Mouse (Mus musculus) gastrocnemius, adult 2 months (tissue): Measurements from ENCODE around the gene Gad2. TPM values are rescaled to one million over a fixed set of nuclear protein-coding genes. Genes with fewer than 3 reads are reported as not detected.

ENCODE experiments used
- DNase-seq: peaks from one replicate; pipeline ENCODE4 v3.0.0; 2022
- H3K27ac ChIP-seq: fragments of 200-600 bp; 2 replicates; pipeline ENCODE4 v1.8.1; 2022; ENCODE audit warnings: mild to moderate bottlenecking
- H3K4me3 ChIP-seq: fragments of 200-600 bp; 2 replicates; pipeline ENCODE4 v1.8.1; 2022; ENCODE audit warnings: mild to moderate bottlenecking, moderate library complexity
- CTCF ChIP-seq: fragments of 200-600 bp; IDR thresholded peaks from 2 replicates; pipeline ENCODE4 v1.8.1; 2022; ENCODE audit warnings: antibody characterized with exemption, mild to moderate bottlenecking, moderate library complexity
- intact Hi-C: fragments of 180-260 bp; cut with DNase I; formaldehyde crosslinking; loops from one replicate; pipeline ENCODE4 v1.15.1; 2025
- total RNA-seq, 2 experiments: library from RNA; stranded (reverse); gene quantifications; 2 replicates each; pipeline ENCODE4 v1.2.3; 2021

The Gad2 gene
- total RNA-seq, 2 experiments from 2014 or later: not detected

GRCm38 (mm10) chr2:22623111-22624070 is 1.4 kb downstream of the Gad2 start:
- TF ChIP-seq CTCF: no peak
- no peak for DNase-seq
- peak overlapping the region; percentile 54 for H3K4me3 ChIP-seq
- H3K27ac ChIP-seq: no peak overlapping the region
- intact Hi-C loops: no loop called here

GRCm38 (mm10) chr2:22624188-22624975 is 2.4 kb downstream of the Gad2 start:
- Histone ChIP-seq H3K27ac (no peak overlapping the region), H3K4me3 (no peak overlapping the region)
- no peak for DNase-seq
- intact Hi-C loops: no loop called here
- TF ChIP-seq CTCF: no peak

- Histone ChIP-seq H3K27ac (no peak overlapping the region), H3K4me3 (no peak overlapping the region)
- intact Hi-C loops: no loop called here
- TF ChIP-seq CTCF: no peak
- no peak for DNase-seq
Observed at GRCm38 (mm10) chr2:22625096-22625960, 3.3 kb downstream of the Gad2 start.

- intact Hi-C loops: no loop called here
- no peak overlapping the region for H3K27ac ChIP-seq
- TF ChIP-seq CTCF: no peak
- no peak for DNase-seq
- H3K4me3 ChIP-seq: no peak overlapping the region
Observed at GRCm38 (mm10) chr2:22627147-22627666, 5.2 kb downstream of the Gad2 start.

GRCm38 (mm10) chr2:22627819-22628432 is 5.9 kb downstream of the Gad2 start:
- Histone ChIP-seq H3K4me3 (no peak overlapping the region), H3K27ac (no peak overlapping the region)
- no peak for DNase-seq
- no peak for TF ChIP-seq CTCF
- intact Hi-C loops: no loop called here

- Histone ChIP-seq H3K4me3 (no peak overlapping the region), H3K27ac (no peak overlapping the region)
- intact Hi-C loops: no loop called here
- DNase-seq: no peak
- peak; percentile 54 for TF ChIP-seq CTCF
Observed at GRCm38 (mm10) chr2:22634766-22635165, 12.8 kb downstream of the Gad2 start.

- intact Hi-C loops: no loop called here
- Histone ChIP-seq H3K27ac (no peak overlapping the region), H3K4me3 (no peak overlapping the region)
- no peak for DNase-seq
- TF ChIP-seq CTCF: no peak
Observed at GRCm38 (mm10) chr2:22646134-22646533, 24.1 kb downstream of the Gad2 start.

- Histone ChIP-seq H3K27ac (no peak overlapping the region), H3K4me3 (no peak overlapping the region)
- intact Hi-C loops: no loop called here
- no peak for DNase-seq
- TF ChIP-seq CTCF: no peak
Observed at GRCm38 (mm10) chr2:22648394-22648793, 26.4 kb downstream of the Gad2 start.

- no peak for DNase-seq
- no peak overlapping the region for H3K4me3 ChIP-seq
- intact Hi-C loops: no loop called here
- H3K27ac ChIP-seq: no peak overlapping the region
- no peak for TF ChIP-seq CTCF
Observed at GRCm38 (mm10) chr2:22651826-22652225, 29.8 kb downstream of the Gad2 start.

- no peak for DNase-seq
- intact Hi-C loops: no loop called here
- no peak for TF ChIP-seq CTCF
- no peak overlapping the region for H3K4me3 ChIP-seq
- H3K27ac ChIP-seq: no peak overlapping the region
Observed at GRCm38 (mm10) chr2:22663731-22664130, 41.7 kb downstream of the Gad2 start.

- intact Hi-C loops: no loop called here
- DNase-seq: no peak
- Histone ChIP-seq H3K27ac (no peak overlapping the region), H3K4me3 (no peak overlapping the region)
- no peak for TF ChIP-seq CTCF
Observed at GRCm38 (mm10) chr2:22670415-22670814, 48.4 kb downstream of the Gad2 start.

- no peak for TF ChIP-seq CTCF
- intact Hi-C loops: no loop called here
- H3K27ac ChIP-seq: no peak overlapping the region
- DNase-seq: no peak
- no peak overlapping the region for H3K4me3 ChIP-seq
Observed at GRCm38 (mm10) chr2:22671348-22671747, 49.3 kb downstream of the Gad2 start.
